Mouse (Mus musculus) ES-Bruce4 (cell line): ENCODE measurements at regions not wholly inside any gene's neighbourhood (a gene's known extent, or its start where the extent isn't known, plus 50 kb on each side); places are given as distances from the start of the nearest gene placed in this dataset.

ENCODE experiments used
- CTCF ChIP-seq: IDR thresholded peaks from one replicate; pipeline ENCODE4 v1.8.1; 2011; ENCODE audit warnings: low read depth, low read length
- EP300 ChIP-seq: IDR thresholded peaks from 2 replicates; pipeline ENCODE4 v1.6.1; 2011; ENCODE audit warnings: low read depth, low read length; ENCODE audit not compliant: insufficient read depth
- POLR2A ChIP-seq: IDR thresholded peaks from one replicate; pipeline ENCODE4 v1.8.1; 2011; ENCODE audit warnings: low read length; ENCODE audit not compliant: insufficient read depth

DNA sequence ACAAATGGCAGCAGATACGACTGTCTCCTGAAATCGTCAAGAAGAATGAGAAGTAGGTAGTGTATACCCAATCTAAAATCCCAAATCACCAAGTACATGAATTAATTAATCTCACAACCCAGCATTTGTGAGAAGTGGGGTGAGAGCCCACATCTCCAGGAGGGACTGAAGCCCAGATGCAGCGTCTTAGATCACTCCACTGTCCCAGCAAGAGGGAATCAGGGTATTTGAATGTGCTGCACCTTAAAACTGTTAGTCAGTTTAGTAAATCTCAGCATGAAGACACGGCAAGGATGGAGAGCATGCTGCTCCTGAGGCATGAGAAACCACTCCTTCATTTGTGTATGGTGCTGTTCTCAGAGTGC is 271.6 kb upstream of the Rarb start:
- TF ChIP-seq EP300, result no peak
- TF ChIP-seq CTCF, result no peak
- TF ChIP-seq POLR2A, result no peak
